Mouse (Mus musculus) neural tube, embryonic 11.5 days (tissue): Measurements from ENCODE around the gene Ficd. TPM values are rescaled to one million over a fixed set of nuclear protein-coding genes. Genes with fewer than 3 reads are reported as not detected.

ENCODE experiments used
- ATAC-seq: fragments of 200-750 bp; cut with Nextera tagmentation; 2 replicates; pipeline ENCODE4 v1.8.0; 2017; ENCODE audit warnings: moderate number of reproducible peaks, mild to moderate bottlenecking, moderate TSS enrichment, moderate library complexity; ENCODE audit not compliant: insufficient read depth, low FRiP score, low TSS enrichment
- DNase-seq: peaks from one replicate; pipeline ENCODE4 v3.0.0-alpha.2; 2015; ENCODE audit warnings: low spot score
- H3K27ac ChIP-seq: fragments of 300-500 bp; sonication (generic); 2 replicates; pipeline ENCODE4 v1.5.1; 2014; ENCODE audit warnings: low read depth, mild to moderate bottlenecking, low read length
- H3K27me3 ChIP-seq: fragments of 300-500 bp; sonication (generic); 2 replicates; pipeline ENCODE4 v1.6.1; 2014; ENCODE audit warnings: mild to moderate bottlenecking, low read length, mixed read lengths; ENCODE audit not compliant: control insufficient read depth, insufficient read depth
- H3K36me3 ChIP-seq: fragments of 300-500 bp; sonication (generic); 2 replicates; pipeline ENCODE4 v1.6.1; 2014; ENCODE audit warnings: mild to moderate bottlenecking, low read length, moderate library complexity, mixed read lengths; ENCODE audit not compliant: control insufficient read depth, insufficient read depth
- H3K4me1 ChIP-seq: fragments of 300-500 bp; sonication (generic); 2 replicates; pipeline ENCODE4 v1.6.1; 2014; ENCODE audit warnings: low read length, mixed read lengths; ENCODE audit not compliant: control insufficient read depth, insufficient read depth
- H3K4me2 ChIP-seq: fragments of 300-500 bp; sonication (generic); 2 replicates; pipeline ENCODE4 v1.6.1; 2014; ENCODE audit warnings: low read depth, mild to moderate bottlenecking, moderate library complexity
- H3K4me3 ChIP-seq: fragments of 300-500 bp; sonication (generic); 2 replicates; pipeline ENCODE4 v1.5.1; 2014; ENCODE audit warnings: low read depth, low read length
- H3K9ac ChIP-seq: fragments of 300-500 bp; sonication (generic); 2 replicates; pipeline ENCODE4 v1.6.1; 2014; ENCODE audit warnings: mild to moderate bottlenecking, low read length
- H3K9me3 ChIP-seq: fragments of 300-500 bp; sonication (generic); 2 replicates; pipeline ENCODE4 v1.6.1; 2016; ENCODE audit warnings: low read length; ENCODE audit not compliant: control insufficient read depth
- WGBS: fragments of 180-500 bp; shearing (Covaris S2); extraction: QIAGEN DNeasy Blood & Tissue Kit; methylation state at CpG from one replicate; pipeline ENCODE4 v1.1.7; 2014; 5-methylcytosine and 5-hydroxymethylcytosine counted together
- polyA plus RNA-seq: library from polyadenylated mRNA; unstranded; fragments of >200 nt; fragmentation: Nextera tagmentation; extraction: Ambion mirVana; gene quantifications from 2 replicates; pipeline ENCODE4 v1.2.1, GENCODE M21; 2014

Ficd gene
- polyA plus RNA-seq, 1 experiment from 2014 or later = 4.7 TPM

- DNase-seq (no peak), ATAC-seq (no peak)
- H3K27me3 ChIP-seq = no peaks in the 10 kb centered on the region
- H3K4me3 ChIP-seq = no peak overlapping the region
- H3K4me1 ChIP-seq = no peaks in the 10 kb centered on the region; the same call in 1 of the 2 replicates
- no peak overlapping the region for H3K4me2 ChIP-seq
- no peak overlapping the region for H3K9ac ChIP-seq
- no peaks in the 10 kb centered on the region for H3K9me3 ChIP-seq
- 94% methylated on average over 7 of the region's 7 CpGs for WGBS
- H3K27ac ChIP-seq = no peak overlapping the region
- peaks cover 19% of the 10 kb centered on the region for H3K36me3 ChIP-seq
Observed at GRCm38 (mm10) chr5:113764426-113764825, 28.8 kb downstream of the Ficd start.

GRCm38 (mm10) chr5:113765641-113766526, 30.3 kb downstream of the Ficd start:
- H3K4me3 ChIP-seq = no peak overlapping the region
- no peak overlapping the region for H3K9ac ChIP-seq
- DNase-seq = no peak
- WGBS = 90% methylated on average over 13 of the region's 13 CpGs
- H3K9me3 ChIP-seq = no peaks in the 10 kb centered on the region
- no peak overlapping the region for H3K4me2 ChIP-seq
- H3K4me1 ChIP-seq = peaks cover 9% of the 10 kb centered on the region
- H3K36me3 ChIP-seq = peaks cover 16% of the 10 kb centered on the region
- no peaks in the 10 kb centered on the region for H3K27me3 ChIP-seq
- no peak overlapping the region for H3K27ac ChIP-seq
- no peak for ATAC-seq

- Histone ChIP-seq H3K9me3 (no peaks in the 10 kb centered on the region), H3K4me1 (peaks cover 12% of the 10 kb centered on the region), H3K27me3 (no peaks in the 10 kb centered on the region), H3K4me2 (no peak overlapping the region), H3K9ac (no peak overlapping the region), H3K27ac (no peak overlapping the region), H3K36me3 (peaks cover 5% of the 10 kb centered on the region; the same call in 1 of the 2 replicates), H3K4me3 (no peak overlapping the region)
- DNase-seq (no peak), ATAC-seq (no peak)
- 90% methylated on average over 8 of the region's 8 CpGs for whole genome bisulfite sequencing
Observed at GRCm38 (mm10) chr5:113768806-113769205, 33.2 kb downstream of the Ficd start.

GRCm38 (mm10) chr5:113771213-113772162, 35.9 kb downstream of the Ficd start:
- H3K9me3 ChIP-seq = no peaks in the 10 kb centered on the region
- H3K27ac ChIP-seq = peak overlapping the region; percentile 96
- peak overlapping the region; percentile 89 for H3K4me3 ChIP-seq
- H3K27me3 ChIP-seq = no peaks in the 10 kb centered on the region
- DNase-seq (peak; percentile 90), ATAC-seq (peak; percentile 77)
- H3K9ac ChIP-seq = peak overlapping the region; percentile 90
- peaks cover 12% of the 10 kb centered on the region for H3K4me1 ChIP-seq
- peak overlapping the region; percentile 73 for H3K4me2 ChIP-seq
- under 1% methylated on average over 93 of the region's 97 CpGs for WGBS
- peaks cover 4% of the 10 kb centered on the region; the same call in 1 of the 2 replicates for H3K36me3 ChIP-seq

- 0% methylated on average over 49 of the region's 49 CpGs for WGBS
- Histone ChIP-seq H3K4me3 (peak within 1 kb of the TSS; percentile 89), H3K36me3 (peaks cover 8% of the 10 kb centered on the region)
Observed at GRCm38 (mm10) chr5:113772450-113772895, 36.9 kb downstream of the Ficd start, which contains the start of the genes Sart3 and Iscu. Sart3 (minus strand) TSS chr5:113772510. Iscu (plus strand) TSS chr5:113772748.

GRCm38 (mm10) chr5:113772905-113773519, 37.4 kb downstream of the Ficd start:
- Histone ChIP-seq H3K9ac (peak overlapping the region; percentile 63), H3K36me3 (peaks cover 8% of the 10 kb centered on the region; the same call in 1 of the 2 replicates), H3K27ac (no peak overlapping the region), H3K4me2 (peak overlapping the region; percentile 73), H3K4me3 (peak overlapping the region; percentile 89), H3K27me3 (no peaks in the 10 kb centered on the region), H3K4me1 (peaks cover 12% of the 10 kb centered on the region), H3K9me3 (no peaks in the 10 kb centered on the region)
- DNase-seq = no peak
- ATAC-seq = peak; percentile 46
- 2% methylated on average over 38 of the region's 38 CpGs for WGBS

More at GRCm38 (mm10) chr5:113772450-113772895, 36.9 kb downstream of the Ficd start, which contains the start of the genes Sart3 and Iscu:
- Histone ChIP-seq H3K4me1 (peaks cover 12% of the 10 kb centered on the region), H3K4me2 (peak within 1 kb of the TSS; percentile 73), H3K9ac (peak within 1 kb of the TSS; percentile 90), H3K9me3 (no peaks in the 10 kb centered on the region), H3K27me3 (no peaks in the 10 kb centered on the region), H3K27ac (peak within 1 kb of the TSS; percentile 96)
- peak; percentile 99 for DNase-seq
- peak; percentile 88 for ATAC-seq

- peak; percentile 87 for DNase-seq
- Histone ChIP-seq H3K4me1 (peaks cover 12% of the 10 kb centered on the region), H3K36me3 (peaks cover 8% of the 10 kb centered on the region; the same call in 1 of the 2 replicates), H3K4me3 (peak overlapping the region; percentile 89), H3K27me3 (no peaks in the 10 kb centered on the region), H3K4me2 (peak overlapping the region; percentile 73), H3K27ac (no peak overlapping the region), H3K9me3 (no peaks in the 10 kb centered on the region), H3K9ac (no peak overlapping the region)
- WGBS = 1% methylated on average over 7 of the region's 7 CpGs
- no peak for ATAC-seq
Observed at GRCm38 (mm10) chr5:113773664-113774063, 38.1 kb downstream of the Ficd start.

- ATAC-seq = no peak
- no peak overlapping the region for H3K4me2 ChIP-seq
- no peaks in the 10 kb centered on the region for H3K9me3 ChIP-seq
- no peak for DNase-seq
- H3K4me1 ChIP-seq = peaks cover 3% of the 10 kb centered on the region
- no peak overlapping the region for H3K9ac ChIP-seq
- 93% methylated on average over 10 of the region's 10 CpGs for WGBS
- no peak overlapping the region for H3K27ac ChIP-seq
- H3K4me3 ChIP-seq = no peak overlapping the region
- no peaks in the 10 kb centered on the region for H3K27me3 ChIP-seq
- peaks cover 7% of the 10 kb centered on the region; the same call in 1 of the 2 replicates for H3K36me3 ChIP-seq
Observed at GRCm38 (mm10) chr5:113775585-113775984, 40.0 kb downstream of the Ficd start.
